Mouse (Mus musculus) liver, embryonic 14.5 days (tissue): ENCODE results near the gene Auts2.

Source experiments
- CTCF ChIP-seq: IDR thresholded peaks from 2 replicates; pipeline ENCODE4 v1.5.1; 2016; ENCODE audit warnings: antibody characterized with exemption, low read depth, control low read depth
- EP300 ChIP-seq: IDR thresholded peaks from 2 replicates; pipeline ENCODE4 v1.6.1; 2016; ENCODE audit warnings: antibody characterized with exemption, low read depth

DNA sequence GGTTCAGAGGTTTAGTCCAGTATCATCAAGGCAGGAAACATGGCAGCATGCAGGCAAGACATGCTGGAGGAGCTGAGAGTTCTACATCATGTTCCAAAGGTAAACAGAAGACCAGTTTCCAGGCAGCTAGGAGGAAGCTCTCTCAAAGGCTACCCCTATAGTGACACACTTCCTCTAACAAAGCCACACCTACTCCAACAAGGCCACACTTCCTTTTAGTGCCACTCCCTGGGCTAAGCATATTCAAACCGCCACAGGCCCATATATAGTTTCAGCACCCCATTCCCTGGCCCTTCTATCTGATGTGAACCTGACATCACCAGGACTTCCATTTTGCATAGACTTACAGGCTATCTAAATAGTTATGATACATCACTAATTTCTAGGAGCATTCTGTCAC lies 863.6 kb downstream of the Auts2 start:
- TF ChIP-seq CTCF, result no peak
- TF ChIP-seq EP300, result no peak
